Mouse (Mus musculus): ENCODE results near the gene Pard6b.

Pard6b gene

DNA sequence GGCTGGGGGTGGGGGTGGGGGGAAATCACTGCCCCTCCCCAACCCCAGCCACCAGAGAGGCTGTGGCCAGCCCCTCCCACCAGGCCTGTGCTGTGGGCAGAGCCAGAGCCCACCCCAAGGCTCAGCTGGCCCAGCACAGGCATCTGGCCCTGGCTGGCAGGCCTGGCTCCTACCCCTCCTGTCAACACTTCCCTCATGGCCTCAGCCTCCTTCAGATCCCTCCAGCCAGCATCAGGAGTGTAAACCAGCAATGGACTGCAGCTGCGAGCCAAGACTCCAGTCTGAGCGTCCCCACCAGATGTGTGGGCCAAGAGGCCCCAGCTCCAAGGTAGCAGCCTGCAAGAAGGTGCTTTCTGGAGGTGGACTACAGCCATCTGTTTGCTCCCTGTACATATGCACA, 64.6 kb downstream of the Pard6b start:
- no peak for DNase-seq

DNA sequence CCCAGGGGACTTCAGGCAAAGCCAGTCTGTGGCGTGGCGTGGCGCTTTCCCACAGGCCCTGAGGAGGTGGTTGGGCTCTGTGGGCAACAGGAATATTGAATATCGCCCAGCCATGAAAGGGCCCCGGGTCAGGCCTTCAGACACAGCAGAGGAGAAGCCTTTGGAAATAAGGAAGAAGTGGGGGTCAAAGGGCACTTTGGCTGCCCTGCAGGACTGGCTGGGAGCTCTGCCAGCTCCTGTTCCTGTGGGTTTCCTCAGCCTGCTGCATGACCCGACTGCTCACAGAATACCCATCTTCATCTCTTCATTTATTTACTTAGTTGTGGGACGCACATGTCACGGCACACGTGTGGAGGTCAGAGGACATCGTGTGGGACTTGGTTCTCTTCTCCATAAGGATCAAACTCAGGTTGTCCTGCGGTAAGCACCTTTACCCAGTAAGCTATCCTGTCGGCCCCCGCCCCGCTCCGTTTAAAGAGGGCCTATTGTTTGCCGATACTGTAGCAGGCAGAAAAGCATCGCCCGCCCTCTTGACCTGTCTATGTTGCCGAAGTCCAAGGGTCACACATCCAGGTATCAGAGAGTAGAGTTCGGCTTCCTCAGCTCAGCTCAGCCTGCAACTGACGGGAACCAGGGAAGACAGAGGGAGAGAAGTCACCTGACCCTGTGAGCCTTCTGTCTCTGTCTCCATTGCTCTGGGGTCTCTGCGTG, 67.1 kb downstream of the Pard6b start:
- peak; percentile 78 for DNase-seq

DNA sequence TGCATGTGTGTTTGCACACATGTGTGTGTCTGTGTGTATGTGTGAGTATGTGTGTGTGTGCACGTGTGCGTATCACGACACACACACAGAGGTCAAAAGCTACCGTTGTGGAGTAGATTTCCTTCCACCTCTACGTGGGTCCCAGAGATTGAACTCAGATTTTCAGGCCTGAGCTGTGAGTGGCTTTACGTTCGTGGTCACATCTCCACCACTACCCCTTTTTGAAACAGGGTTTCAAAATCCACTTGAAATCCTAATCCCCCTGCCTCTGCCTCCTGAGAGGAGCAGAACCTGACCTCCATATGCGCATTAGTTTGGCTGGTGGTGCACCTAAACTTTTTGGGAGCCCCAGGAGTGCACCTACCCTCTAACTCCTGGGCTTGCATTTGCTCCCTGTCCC, 68.4 kb downstream of the Pard6b start:
- DNase-seq: no peak
